Mouse (Mus musculus) hindbrain, embryonic 12.5 days (tissue): ENCODE measurements at regions not wholly inside any gene's neighbourhood (a gene's known extent, or its start where the extent isn't known, plus 50 kb on each side); places are given as distances from the start of the nearest gene placed in this dataset.
A peak's percentile ranks its signal among the peaks of the same experiment; 100 is the strongest.

Experiments
- ATAC-seq: fragments of 200-750 bp; cut with Nextera tagmentation; 2 replicates; pipeline ENCODE4 v1.8.0; 2017; ENCODE audit warnings: moderate TSS enrichment; ENCODE audit not compliant: low FRiP score
- H3K27ac ChIP-seq: fragments of 300-500 bp; sonication (generic); 2 replicates; pipeline ENCODE4 v1.5.1; 2016; ENCODE audit warnings: mild to moderate bottlenecking
- H3K27me3 ChIP-seq: fragments of 300-500 bp; sonication (generic); 2 replicates; pipeline ENCODE4 v1.6.1; 2016; ENCODE audit warnings: mild to moderate bottlenecking
- H3K36me3 ChIP-seq: fragments of 300-500 bp; sonication (generic); 2 replicates; pipeline ENCODE4 v1.6.1; 2016; ENCODE audit warnings: mild to moderate bottlenecking
- H3K4me1 ChIP-seq: fragments of 300-500 bp; sonication (generic); 2 replicates; pipeline ENCODE4 v1.6.1; 2016
- H3K4me2 ChIP-seq: fragments of 300-500 bp; sonication (generic); replicated peaks from 2 replicates; pipeline ENCODE4 v1.6.1; 2016; ENCODE audit warnings: mild to moderate bottlenecking
- H3K4me3 ChIP-seq: fragments of 300-500 bp; sonication (generic); 2 replicates; pipeline ENCODE4 v1.5.1; 2016; ENCODE audit warnings: mild to moderate bottlenecking
- H3K9ac ChIP-seq: fragments of 300-500 bp; sonication (generic); 2 replicates; pipeline ENCODE4 v1.6.1; 2016; ENCODE audit warnings: mild to moderate bottlenecking, moderate library complexity
- H3K9me3 ChIP-seq: fragments of 300-500 bp; sonication (generic); replicated peaks from 2 replicates; pipeline ENCODE4 v1.6.1; 2016; ENCODE audit warnings: mild to moderate bottlenecking
- WGBS: fragments of 180-500 bp; shearing (Covaris S2); methylation state at CpG from one replicate; pipeline ENCODE4 v1.1.7; 2016; 5-methylcytosine and 5-hydroxymethylcytosine counted together

DNA sequence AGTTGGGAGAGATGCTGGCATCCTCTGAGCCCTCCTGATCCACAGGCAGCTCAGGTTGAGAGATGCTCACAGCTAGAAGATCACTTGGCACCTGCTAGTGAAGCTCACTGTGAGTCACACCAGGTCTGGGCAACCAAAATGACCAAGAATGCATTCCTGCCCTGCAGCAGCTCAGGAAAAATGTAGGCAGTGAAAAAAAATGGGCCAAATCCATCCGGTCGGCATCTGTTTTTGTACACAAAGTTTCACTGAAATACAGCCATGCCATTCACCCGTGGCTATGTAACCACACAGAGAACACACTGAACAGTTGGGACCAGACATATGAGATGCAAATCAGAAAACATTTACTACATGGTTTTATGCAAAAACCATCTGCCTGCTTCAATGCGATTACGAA lies 135.1 kb downstream of the Tomm20 start:
- Histone ChIP-seq H3K27me3 (no peaks in the 10 kb centered on the region), H3K4me3 (no peak overlapping the region), H3K4me2 (no peak overlapping the region), H3K9ac (no peak overlapping the region), H3K4me1 (peaks cover 3% of the 10 kb centered on the region; the same call in 1 of the 2 replicates), H3K9me3 (peaks cover 7% of the 10 kb centered on the region; the same call in 1 of the 2 replicates), H3K36me3 (no peaks in the 10 kb centered on the region), H3K27ac (no peak overlapping the region)
- no peak for ATAC-seq
- WGBS = 93% methylated on average over 5 of the region's 5 CpGs

DNA sequence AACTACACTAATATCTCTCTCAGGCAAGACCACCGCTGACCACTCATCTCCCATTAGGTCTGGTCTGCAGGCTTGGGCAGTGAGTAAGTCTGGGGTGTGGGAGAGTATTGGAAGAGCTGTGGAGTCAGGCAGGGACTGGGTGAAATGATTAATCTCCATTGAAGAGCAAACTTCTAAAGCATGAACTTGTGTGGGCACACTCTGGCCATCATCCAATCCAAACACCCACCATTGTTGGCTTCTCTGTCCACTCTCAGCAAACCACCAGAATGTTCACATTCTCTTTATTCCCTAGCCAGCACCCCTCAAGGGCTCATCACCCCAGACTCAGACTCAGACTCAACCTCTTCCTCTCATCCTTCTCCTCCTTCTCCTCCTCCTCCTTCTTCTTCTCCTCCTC lies 136.3 kb downstream of the Tomm20 start:
- no peak overlapping the region for H3K4me3 ChIP-seq
- H3K4me1 ChIP-seq = peaks cover 4% of the 10 kb centered on the region; the same call in 1 of the 2 replicates
- no peaks in the 10 kb centered on the region for H3K27me3 ChIP-seq
- H3K9me3 ChIP-seq = peaks cover 7% of the 10 kb centered on the region; the same call in 1 of the 2 replicates
- no peak overlapping the region for H3K27ac ChIP-seq
- WGBS = 84% methylated on average over 1 of the region's 1 CpGs
- no peak for ATAC-seq
- H3K4me2 ChIP-seq = no peak overlapping the region
- H3K9ac ChIP-seq = no peak overlapping the region
- H3K36me3 ChIP-seq = no peaks in the 10 kb centered on the region

DNA sequence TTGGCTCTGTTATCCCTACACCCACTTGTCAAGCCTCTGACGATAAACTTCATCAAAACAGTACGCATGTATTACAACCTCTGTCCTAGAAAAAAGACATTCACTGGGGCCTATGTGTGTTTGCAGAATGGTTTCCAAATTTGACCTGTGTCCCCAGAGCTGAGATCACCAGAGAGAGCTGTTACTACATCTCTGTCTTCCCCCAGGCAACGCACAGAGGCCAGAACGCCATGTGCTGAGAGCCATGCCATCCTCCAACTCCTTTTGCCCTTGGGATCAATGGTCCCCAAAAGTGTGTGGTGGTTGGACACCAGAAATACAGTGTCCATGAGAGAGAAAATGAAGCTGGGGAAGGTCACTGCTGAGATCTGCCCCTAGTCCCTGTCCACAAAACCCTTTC lies 137.1 kb downstream of the Tomm20 start:
- no peak overlapping the region for H3K27ac ChIP-seq
- H3K4me3 ChIP-seq = no peak overlapping the region
- H3K4me1 ChIP-seq = peaks cover 4% of the 10 kb centered on the region; the same call in 1 of the 2 replicates
- H3K27me3 ChIP-seq = no peaks in the 10 kb centered on the region
- no peaks in the 10 kb centered on the region for H3K36me3 ChIP-seq
- no peak overlapping the region for H3K9ac ChIP-seq
- no peak overlapping the region for H3K4me2 ChIP-seq
- 89% methylated on average over 4 of the region's 4 CpGs for WGBS
- no peak for ATAC-seq
- H3K9me3 ChIP-seq = peaks cover 7% of the 10 kb centered on the region; the same call in 1 of the 2 replicates

DNA sequence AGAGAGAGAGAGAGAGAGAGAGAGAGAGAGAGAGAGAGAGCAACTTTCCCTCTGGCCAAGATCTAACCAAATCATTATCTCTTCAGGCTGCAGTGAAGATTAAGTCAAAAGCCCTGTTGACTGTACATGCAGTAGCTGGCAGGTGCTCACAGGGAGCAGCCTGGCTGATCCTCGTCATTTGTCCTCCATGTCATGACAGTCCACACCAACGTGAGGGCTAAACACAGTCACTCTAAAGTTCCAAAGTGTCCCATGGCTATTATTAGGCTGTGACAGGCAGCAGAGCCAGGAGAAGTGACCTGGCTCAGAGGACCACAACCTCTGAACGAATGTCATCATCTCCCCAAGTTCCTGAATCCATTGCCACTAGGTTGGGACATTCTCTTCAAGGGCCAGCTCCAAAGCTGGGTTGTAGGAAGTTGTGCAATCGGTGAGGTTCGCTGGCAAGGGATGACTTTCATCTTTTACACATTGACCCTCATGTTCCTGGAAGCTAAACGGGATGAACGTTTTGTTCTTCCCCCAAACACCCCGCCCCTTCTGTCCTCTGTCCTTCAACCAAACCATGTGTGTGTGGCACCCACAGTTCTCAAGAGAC lies 138.4 kb downstream of the Tomm20 start:
- H3K36me3 ChIP-seq = no peaks in the 10 kb centered on the region
- no peaks in the 10 kb centered on the region for H3K9me3 ChIP-seq
- H3K9ac ChIP-seq = no peak overlapping the region
- ATAC-seq = no peak
- H3K4me3 ChIP-seq = no peak overlapping the region
- peaks cover 4% of the 10 kb centered on the region; the same call in 1 of the 2 replicates for H3K4me1 ChIP-seq
- H3K27ac ChIP-seq = no peak overlapping the region
- WGBS = 80% methylated on average over 8 of the region's 8 CpGs
- no peak overlapping the region for H3K4me2 ChIP-seq
- no peaks in the 10 kb centered on the region for H3K27me3 ChIP-seq

DNA sequence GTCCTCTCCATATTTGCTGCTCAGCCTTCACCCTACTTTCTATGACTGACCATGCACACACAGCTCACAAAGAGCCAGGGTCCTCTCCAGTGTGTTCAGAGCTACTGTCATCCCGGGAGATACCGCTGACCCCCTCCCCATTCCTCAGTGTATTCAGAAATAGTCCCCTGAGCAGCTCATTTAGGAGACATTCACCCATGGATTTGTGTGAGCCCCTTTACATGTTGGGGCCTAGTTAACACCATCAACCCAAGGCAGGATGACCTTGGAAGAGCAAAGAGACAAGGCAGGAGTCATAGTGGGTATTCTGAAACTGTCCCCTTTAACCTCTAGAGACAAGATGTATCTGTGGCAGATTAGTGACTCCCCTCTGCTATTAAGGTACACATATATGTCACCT lies 139.1 kb downstream of the Tomm20 start:
- no peak overlapping the region for H3K4me2 ChIP-seq
- no peak overlapping the region for H3K9ac ChIP-seq
- H3K27me3 ChIP-seq = no peaks in the 10 kb centered on the region
- WGBS = 93% methylated on average over 2 of the region's 2 CpGs
- no peaks in the 10 kb centered on the region for H3K9me3 ChIP-seq
- H3K4me3 ChIP-seq = no peak overlapping the region
- H3K4me1 ChIP-seq = peaks cover 4% of the 10 kb centered on the region; the same call in 1 of the 2 replicates
- H3K27ac ChIP-seq = peak overlapping the region; percentile 40; the same call in 1 of the 2 replicates
- ATAC-seq = no peak
- H3K36me3 ChIP-seq = no peaks in the 10 kb centered on the region

DNA sequence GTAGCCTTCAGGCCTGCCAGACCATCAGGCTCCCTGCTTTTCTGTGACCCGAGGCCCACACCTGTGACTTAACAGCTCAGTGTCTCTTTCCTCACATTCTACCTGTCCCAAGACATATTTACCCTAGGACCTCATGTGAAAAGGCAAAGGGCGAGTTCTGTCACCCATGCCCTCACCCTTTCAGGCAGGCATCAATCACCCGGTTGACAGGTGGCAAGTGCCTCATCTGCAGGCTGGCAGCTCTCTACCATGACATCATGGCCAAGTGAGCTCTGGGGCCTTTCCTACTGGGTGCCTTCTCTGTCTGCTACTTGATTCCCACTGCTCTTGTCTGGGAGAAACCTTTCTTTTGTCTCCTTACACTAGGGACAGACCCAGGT lies 139.5 kb downstream of the Tomm20 start:
- no peak overlapping the region for H3K4me2 ChIP-seq
- H3K36me3 ChIP-seq = no peaks in the 10 kb centered on the region
- no peak for ATAC-seq
- no peak overlapping the region for H3K9ac ChIP-seq
- H3K4me3 ChIP-seq = no peak overlapping the region
- H3K4me1 ChIP-seq = peaks cover 4% of the 10 kb centered on the region; the same call in 1 of the 2 replicates
- H3K27ac ChIP-seq = peak overlapping the region; percentile 40
- WGBS = 68% methylated on average over 3 of the region's 3 CpGs
- no peaks in the 10 kb centered on the region for H3K27me3 ChIP-seq
- H3K9me3 ChIP-seq = no peaks in the 10 kb centered on the region

DNA sequence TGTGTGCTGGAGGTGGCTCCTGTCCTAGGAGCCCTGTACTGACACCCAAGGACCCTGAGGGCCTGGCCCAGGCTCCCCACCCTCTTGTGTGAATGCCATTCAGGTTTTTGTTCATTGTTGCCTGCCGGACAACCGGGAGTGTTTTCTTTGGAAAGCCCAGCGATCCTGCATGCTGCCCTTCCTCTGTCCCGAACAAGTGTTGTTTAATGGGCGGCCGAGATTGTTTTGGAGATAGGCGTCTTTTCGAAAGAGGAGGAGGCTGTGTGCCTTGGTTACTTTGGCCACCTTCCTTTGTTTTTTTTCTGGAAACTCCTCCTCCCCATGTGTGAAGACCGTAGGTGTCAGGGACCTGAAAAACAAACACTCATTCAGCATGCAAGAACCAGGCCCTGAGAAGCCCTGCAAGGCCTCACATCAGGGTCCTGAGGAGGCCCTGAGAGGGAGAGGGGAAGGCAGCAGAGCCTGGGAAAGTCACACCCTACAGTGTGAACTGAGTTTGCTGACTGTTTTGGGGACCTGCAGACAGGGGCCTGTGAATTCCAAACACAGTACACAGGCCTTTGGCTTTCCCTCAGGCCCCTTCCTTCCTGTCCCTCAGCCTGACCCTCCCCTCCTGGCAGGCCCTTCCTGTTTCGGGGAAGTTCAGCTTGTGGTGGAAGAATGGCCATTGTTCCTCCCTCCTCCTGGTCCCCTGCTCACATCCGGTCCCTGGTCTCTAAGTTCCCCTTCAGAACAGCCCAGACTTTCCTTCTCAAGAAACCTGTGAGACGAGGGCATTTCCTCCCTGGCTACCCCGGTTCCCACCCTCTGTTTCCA lies 140.1 kb downstream of the Tomm20 start:
- Histone ChIP-seq H3K4me1 (peaks cover 4% of the 10 kb centered on the region; the same call in 1 of the 2 replicates), H3K27ac (peak overlapping the region; percentile 40), H3K27me3 (no peaks in the 10 kb centered on the region), H3K4me3 (no peak overlapping the region), H3K9ac (no peak overlapping the region), H3K9me3 (no peaks in the 10 kb centered on the region), H3K36me3 (no peaks in the 10 kb centered on the region), H3K4me2 (no peak overlapping the region)
- WGBS = 38% methylated on average over 13 of the region's 13 CpGs
- ATAC-seq = no peak

DNA sequence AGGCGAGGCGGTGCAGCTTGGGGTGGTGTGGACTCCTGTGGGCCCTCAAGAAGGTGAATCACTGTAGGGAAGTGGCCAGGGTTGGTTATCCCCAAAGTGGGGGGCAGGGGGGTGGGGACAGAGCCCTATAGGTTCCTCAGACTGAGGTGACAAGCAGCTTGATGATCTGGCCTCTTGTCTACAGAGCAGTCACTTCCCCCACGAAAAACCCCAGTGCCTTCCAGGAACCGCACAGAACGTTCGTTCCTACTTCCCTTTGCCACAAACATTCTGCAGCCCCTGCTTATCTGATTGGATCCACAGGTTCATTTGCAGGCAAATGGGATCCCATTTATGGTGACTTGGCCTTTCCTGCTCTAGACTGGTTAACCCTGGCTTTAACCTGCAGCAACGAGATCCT lies 141.5 kb downstream of the Tomm20 start:
- peaks cover 4% of the 10 kb centered on the region; the same call in 1 of the 2 replicates for H3K4me1 ChIP-seq
- H3K9me3 ChIP-seq = no peaks in the 10 kb centered on the region
- 94% methylated on average over 7 of the region's 7 CpGs for WGBS
- H3K27ac ChIP-seq = no peak overlapping the region
- H3K4me3 ChIP-seq = no peak overlapping the region
- no peak for ATAC-seq
- no peaks in the 10 kb centered on the region for H3K36me3 ChIP-seq
- H3K9ac ChIP-seq = no peak overlapping the region
- no peaks in the 10 kb centered on the region for H3K27me3 ChIP-seq
- H3K4me2 ChIP-seq = no peak overlapping the region

DNA sequence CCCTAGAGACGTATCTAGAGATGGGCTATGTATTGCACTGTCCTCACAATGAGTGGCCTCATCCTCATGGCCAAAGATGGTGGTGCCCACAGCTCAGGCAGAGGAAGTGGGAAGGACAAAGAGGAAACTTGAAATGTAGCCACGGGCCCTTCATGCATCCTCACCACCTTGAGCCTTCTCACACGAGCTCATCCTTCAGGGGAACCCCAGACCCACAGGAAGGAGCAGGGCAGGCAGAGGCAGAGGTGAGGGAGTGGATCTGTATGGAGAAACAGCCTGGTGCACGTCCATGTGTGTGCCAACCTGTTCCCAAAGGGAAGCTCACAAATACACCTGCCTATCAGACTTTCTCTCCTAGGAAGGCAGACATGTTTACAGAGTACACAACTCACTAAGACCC lies 143.0 kb downstream of the Tomm20 start:
- no peak for ATAC-seq
- Histone ChIP-seq H3K4me1 (peaks cover 4% of the 10 kb centered on the region; the same call in 1 of the 2 replicates), H3K4me3 (no peak overlapping the region), H3K36me3 (no peaks in the 10 kb centered on the region), H3K9me3 (no peaks in the 10 kb centered on the region), H3K4me2 (no peak overlapping the region), H3K27me3 (no peaks in the 10 kb centered on the region), H3K9ac (no peak overlapping the region), H3K27ac (no peak overlapping the region)
- WGBS = 74% methylated on average over 4 of the region's 4 CpGs

DNA sequence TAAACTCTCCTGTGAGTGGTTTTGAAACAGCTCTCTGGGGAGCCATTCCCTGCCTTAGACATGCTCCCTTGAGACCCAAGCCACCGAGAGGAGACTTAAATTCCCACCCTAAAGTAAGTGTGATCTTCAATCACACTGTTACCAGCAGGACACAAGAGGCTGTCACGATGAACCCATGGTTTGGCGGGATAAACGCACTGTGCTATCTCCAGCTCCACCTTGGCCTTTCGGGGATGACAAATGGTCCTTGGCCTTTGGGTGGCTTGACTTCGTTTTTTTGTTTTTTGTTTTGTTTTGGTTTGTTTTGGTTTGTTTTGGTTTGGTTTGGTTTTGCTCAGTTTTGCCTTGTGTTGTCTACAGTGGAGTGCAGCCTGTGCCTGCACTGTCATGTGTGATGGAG lies 144.7 kb downstream of the Tomm20 start:
- Histone ChIP-seq H3K4me2 (no peak overlapping the region), H3K9me3 (no peaks in the 10 kb centered on the region), H3K36me3 (no peaks in the 10 kb centered on the region), H3K27ac (no peak overlapping the region), H3K27me3 (no peaks in the 10 kb centered on the region), H3K4me3 (no peak overlapping the region), H3K4me1 (peaks cover 4% of the 10 kb centered on the region; the same call in 1 of the 2 replicates), H3K9ac (no peak overlapping the region)
- 59% methylated on average over 6 of the region's 6 CpGs for WGBS
- ATAC-seq = no peak

DNA sequence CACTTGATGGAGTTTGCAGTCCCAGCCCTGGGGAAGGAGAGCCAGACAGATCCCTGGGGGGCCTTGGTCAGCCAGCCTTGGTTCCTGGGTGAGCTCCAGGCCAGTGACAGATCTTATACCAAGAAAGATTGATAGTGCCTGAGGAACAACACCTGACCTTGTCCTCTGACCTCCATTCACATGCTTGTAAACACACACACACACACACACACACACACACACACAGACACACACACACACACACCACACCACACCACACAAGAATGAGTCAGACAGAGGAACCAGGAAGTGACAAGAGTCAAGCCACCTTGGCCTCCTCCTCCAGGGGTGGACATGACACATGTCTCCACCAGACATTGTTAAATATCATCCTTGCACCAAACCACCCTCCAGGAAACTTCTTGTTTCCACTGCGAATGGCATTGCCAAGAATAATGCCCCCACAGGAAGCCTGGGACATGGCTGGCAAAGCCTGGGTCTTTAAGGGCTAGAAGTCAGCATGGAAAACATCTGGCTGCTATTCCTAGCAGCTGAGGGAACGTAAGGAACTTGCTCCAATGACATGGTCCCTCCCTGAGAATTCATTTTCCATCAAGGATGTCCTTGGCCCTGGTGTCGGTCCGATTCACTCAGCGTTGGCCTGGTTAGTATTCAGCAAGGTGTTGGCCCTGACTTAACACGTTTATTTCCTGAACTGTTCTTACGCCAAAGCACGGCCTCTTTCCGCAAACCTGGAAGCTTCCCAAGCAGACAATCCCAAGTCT lies 147.9 kb downstream of the Tomm20 start:
- H3K9ac ChIP-seq = no peak overlapping the region

DNA sequence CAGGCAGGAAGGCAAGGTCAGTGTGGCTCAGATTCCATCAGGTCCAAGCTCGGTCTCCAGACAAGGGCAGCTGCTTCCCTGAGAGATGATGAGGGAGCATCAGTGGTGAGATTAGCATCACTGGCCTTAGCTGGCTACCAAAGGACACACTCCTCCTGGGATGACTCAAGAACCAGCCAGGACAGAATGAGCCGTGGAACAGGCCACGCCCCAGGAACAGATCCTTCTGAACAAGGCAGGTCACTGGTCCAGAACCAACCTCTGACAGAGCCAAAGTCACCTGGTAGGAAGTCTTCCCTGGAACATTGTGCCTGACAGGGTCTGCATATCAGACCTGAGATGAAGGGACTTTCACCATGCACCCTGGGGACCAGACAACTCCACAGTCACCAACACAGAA lies 152.0 kb downstream of the Tomm20 start:
- H3K4me2 ChIP-seq = no peak overlapping the region
- WGBS = 83% methylated on average over 3 of the region's 3 CpGs
- no peak overlapping the region for H3K9ac ChIP-seq
- no peaks in the 10 kb centered on the region for H3K27me3 ChIP-seq
- H3K9me3 ChIP-seq = no peaks in the 10 kb centered on the region
- no peak for ATAC-seq
- no peak overlapping the region for H3K27ac ChIP-seq
- H3K4me3 ChIP-seq = no peak overlapping the region
- H3K4me1 ChIP-seq = peaks cover under 1% of the 10 kb centered on the region; the same call in 1 of the 2 replicates
- no peaks in the 10 kb centered on the region for H3K36me3 ChIP-seq

More for the DNA sequence above, 147.9 kb downstream of the Tomm20 start:
- H3K27ac ChIP-seq = no peak overlapping the region
- H3K36me3 ChIP-seq = no peaks in the 10 kb centered on the region
- 91% methylated on average over 9 of the region's 9 CpGs for WGBS
- no peak overlapping the region for H3K4me3 ChIP-seq
- H3K4me2 ChIP-seq = no peak overlapping the region
- no peak for ATAC-seq
- H3K4me1 ChIP-seq = no peaks in the 10 kb centered on the region
- no peaks in the 10 kb centered on the region for H3K27me3 ChIP-seq
- no peaks in the 10 kb centered on the region for H3K9me3 ChIP-seq
